Mouse (Mus musculus) limb, embryonic 13.5 days (tissue): ENCODE results near the gene Chaf1a. TPM values are rescaled to one million over a fixed set of nuclear protein-coding genes. Genes with fewer than 3 reads are reported as not detected.

Experiments
- ATAC-seq: fragments of 200-750 bp; cut with Nextera tagmentation; 2 replicates; pipeline ENCODE4 v1.8.0; 2017; ENCODE audit warnings: low read depth, moderate number of reproducible peaks, moderate TSS enrichment; ENCODE audit not compliant: low FRiP score
- H3K27ac ChIP-seq: fragments of 300-500 bp; sonication (generic); 2 replicates; pipeline ENCODE4 v1.5.1; 2015; ENCODE audit warnings: inconsistent platforms, mild to moderate bottlenecking, moderate library complexity
- H3K27me3 ChIP-seq: fragments of 300-500 bp; sonication (generic); 2 replicates; pipeline ENCODE4 v1.6.1; 2015; ENCODE audit warnings: mild to moderate bottlenecking, inconsistent platforms
- H3K36me3 ChIP-seq: fragments of 300-500 bp; sonication (generic); 2 replicates; pipeline ENCODE4 v1.6.1; 2015; ENCODE audit warnings: inconsistent platforms, mild to moderate bottlenecking, moderate library complexity
- H3K4me1 ChIP-seq: fragments of 300-500 bp; sonication (generic); 2 replicates; pipeline ENCODE4 v1.6.1; 2015; ENCODE audit warnings: inconsistent platforms
- H3K4me2 ChIP-seq: fragments of 300-500 bp; sonication (generic); replicated peaks from 2 replicates; pipeline ENCODE4 v1.6.1; 2015; ENCODE audit warnings: inconsistent platforms, mild to moderate bottlenecking, moderate library complexity
- H3K4me3 ChIP-seq: fragments of 300-500 bp; sonication (generic); 2 replicates; pipeline ENCODE4 v1.5.1; 2015; ENCODE audit warnings: moderate library complexity, mild to moderate bottlenecking, inconsistent platforms
- H3K9ac ChIP-seq: fragments of 300-500 bp; sonication (generic); 2 replicates; pipeline ENCODE4 v1.6.1; 2015; ENCODE audit warnings: mild to moderate bottlenecking, inconsistent platforms
- H3K9me3 ChIP-seq: fragments of 300-500 bp; sonication (generic); 2 replicates; pipeline ENCODE4 v1.6.1; 2016; ENCODE audit warnings: inconsistent platforms
- WGBS: fragments of 180-500 bp; shearing (Covaris S2); methylation state at CpG from one replicate; pipeline ENCODE4 v1.1.7; 2015; 5-methylcytosine and 5-hydroxymethylcytosine counted together
- polyA plus RNA-seq: library from polyadenylated mRNA; unstranded; fragments of >200 nt; fragmentation: Nextera tagmentation; extraction: Ambion mirVana; gene quantifications from 2 replicates; pipeline ENCODE4 v1.2.1, GENCODE M21; 2015

Chaf1a gene
- polyA plus RNA-seq, 1 experiment from 2014 or later: 29.0 TPM

DNA sequence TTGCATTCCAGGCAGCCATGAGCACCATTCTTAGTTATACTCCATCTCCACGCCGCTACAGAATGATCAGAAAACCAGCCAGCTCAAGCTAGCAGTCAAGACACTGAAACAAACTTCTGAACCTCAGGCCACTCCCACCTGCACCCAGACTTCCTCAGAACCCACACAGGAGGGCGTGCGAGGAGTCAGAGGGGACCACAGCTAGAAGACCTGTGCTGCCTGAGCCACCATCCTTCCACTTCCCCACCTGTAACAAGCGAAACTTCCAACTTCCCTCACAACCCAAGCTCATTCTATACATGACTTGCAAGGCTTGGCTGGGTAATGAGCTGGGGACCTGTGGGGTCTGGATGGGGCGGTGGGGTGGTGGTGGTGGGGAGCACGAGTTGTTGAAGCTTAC lies 7.4 kb upstream of the Chaf1a start:
- no peak for ATAC-seq
- no peak overlapping the region for H3K27ac ChIP-seq
- H3K4me3 ChIP-seq: no peak overlapping the region
- H3K9ac ChIP-seq: peak overlapping the region; percentile 97; the same call in 1 of the 2 replicates
- peaks cover 62% of the 10 kb centered on the region for H3K36me3 ChIP-seq
- H3K9me3 ChIP-seq: no peaks in the 10 kb centered on the region
- H3K4me1 ChIP-seq: peaks cover 35% of the 10 kb centered on the region
- H3K27me3 ChIP-seq: no peaks in the 10 kb centered on the region
- H3K4me2 ChIP-seq: no peak overlapping the region
- WGBS: 83% methylated on average over 7 of the region's 7 CpGs

DNA sequence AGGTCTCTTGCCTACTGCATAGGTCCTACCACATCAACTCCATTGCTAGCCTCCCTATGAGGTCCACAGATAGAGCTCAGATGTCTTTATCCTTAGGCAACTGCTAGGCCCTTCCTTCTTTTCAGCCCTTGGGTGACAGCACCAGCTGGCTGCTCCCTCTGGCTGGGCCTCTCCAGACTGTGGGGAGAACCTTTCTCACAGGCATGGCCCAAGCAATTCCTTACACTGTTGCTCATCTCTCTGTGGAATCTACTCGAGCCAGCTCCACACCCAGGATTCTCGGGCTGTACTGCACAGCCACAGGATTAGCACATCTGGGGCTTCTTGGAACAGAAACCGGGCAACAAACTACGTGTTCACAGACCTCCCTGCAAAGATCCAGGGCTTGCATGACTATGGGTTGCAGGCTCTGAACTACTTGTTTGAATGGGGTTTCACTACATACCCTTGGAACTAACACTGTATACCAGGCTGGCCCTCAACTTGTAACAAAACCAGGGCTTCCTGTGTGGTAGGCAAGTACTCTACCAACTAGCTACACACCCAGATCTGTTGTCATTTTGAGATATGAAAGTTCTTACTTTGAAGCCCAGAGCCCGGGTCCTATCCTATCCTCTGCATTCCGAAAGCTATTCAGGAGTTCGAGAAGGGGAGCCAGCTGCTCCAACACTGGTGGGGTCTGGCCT lies 6.1 kb upstream of the Chaf1a start:
- Histone ChIP-seq H3K4me2 (peak overlapping the region; percentile 72), H3K4me1 (peaks cover 31% of the 10 kb centered on the region), H3K4me3 (peak overlapping the region; percentile 91), H3K9ac (peak overlapping the region; percentile 97), H3K27ac (no peak overlapping the region), H3K9me3 (no peaks in the 10 kb centered on the region), H3K36me3 (peaks cover 48% of the 10 kb centered on the region), H3K27me3 (no peaks in the 10 kb centered on the region)
- no peak for ATAC-seq
- WGBS: 86% methylated on average over 7 of the region's 7 CpGs

DNA sequence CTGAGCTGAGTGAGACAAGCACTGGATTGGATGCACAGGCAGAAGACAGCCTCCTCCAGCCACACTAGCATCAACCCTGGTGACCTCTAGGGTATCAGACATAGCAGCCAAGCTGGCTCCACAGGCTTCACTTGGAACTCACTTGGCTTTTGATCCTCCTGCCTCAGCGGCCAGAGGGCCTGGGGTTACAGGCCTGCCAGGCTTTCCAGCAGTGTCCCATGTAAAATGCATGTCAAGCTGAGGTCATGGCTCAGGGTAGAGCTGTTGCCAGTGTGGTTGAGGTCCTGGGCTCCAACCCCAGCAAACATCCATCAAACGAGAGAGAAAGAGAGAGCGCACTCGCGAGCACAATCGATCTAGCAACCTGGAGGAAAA lies 5.5 kb upstream of the Chaf1a start:
- Histone ChIP-seq H3K36me3 (peaks cover 43% of the 10 kb centered on the region), H3K27me3 (no peaks in the 10 kb centered on the region), H3K9ac (peak overlapping the region; percentile 97), H3K4me2 (peak overlapping the region; percentile 72), H3K9me3 (no peaks in the 10 kb centered on the region), H3K27ac (no peak overlapping the region), H3K4me1 (peaks cover 31% of the 10 kb centered on the region), H3K4me3 (peak overlapping the region; percentile 91)
- WGBS: 82% methylated on average over 6 of the region's 6 CpGs
- no peak for ATAC-seq

DNA sequence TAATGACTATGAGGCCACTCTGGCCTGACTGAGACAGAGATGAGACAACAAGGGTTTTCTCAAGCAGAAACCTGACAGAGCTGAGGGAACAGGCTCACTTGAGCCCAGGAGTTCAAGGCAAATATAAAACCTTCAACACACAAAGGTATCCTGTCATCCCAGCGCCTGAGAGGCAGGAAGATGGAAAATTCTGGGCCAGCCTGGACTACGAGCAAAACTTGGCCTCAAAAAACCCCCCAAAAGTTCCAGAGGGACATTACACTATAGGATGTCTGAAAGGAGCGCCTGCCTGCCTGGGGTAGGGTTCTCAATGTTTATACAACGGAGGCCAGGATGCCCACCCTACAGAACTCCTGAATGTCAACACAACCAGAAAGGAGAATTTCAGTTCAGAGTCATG lies 5.0 kb upstream of the Chaf1a start:
- peak overlapping the region; percentile 97 for H3K9ac ChIP-seq
- H3K27me3 ChIP-seq: no peaks in the 10 kb centered on the region
- peak overlapping the region; percentile 72 for H3K4me2 ChIP-seq
- H3K9me3 ChIP-seq: no peaks in the 10 kb centered on the region
- H3K36me3 ChIP-seq: peaks cover 40% of the 10 kb centered on the region
- peak overlapping the region; percentile 91 for H3K4me3 ChIP-seq
- no peak for ATAC-seq
- no peak overlapping the region for H3K27ac ChIP-seq
- H3K4me1 ChIP-seq: peaks cover 31% of the 10 kb centered on the region
- 75% methylated on average over 4 of the region's 4 CpGs for WGBS

DNA sequence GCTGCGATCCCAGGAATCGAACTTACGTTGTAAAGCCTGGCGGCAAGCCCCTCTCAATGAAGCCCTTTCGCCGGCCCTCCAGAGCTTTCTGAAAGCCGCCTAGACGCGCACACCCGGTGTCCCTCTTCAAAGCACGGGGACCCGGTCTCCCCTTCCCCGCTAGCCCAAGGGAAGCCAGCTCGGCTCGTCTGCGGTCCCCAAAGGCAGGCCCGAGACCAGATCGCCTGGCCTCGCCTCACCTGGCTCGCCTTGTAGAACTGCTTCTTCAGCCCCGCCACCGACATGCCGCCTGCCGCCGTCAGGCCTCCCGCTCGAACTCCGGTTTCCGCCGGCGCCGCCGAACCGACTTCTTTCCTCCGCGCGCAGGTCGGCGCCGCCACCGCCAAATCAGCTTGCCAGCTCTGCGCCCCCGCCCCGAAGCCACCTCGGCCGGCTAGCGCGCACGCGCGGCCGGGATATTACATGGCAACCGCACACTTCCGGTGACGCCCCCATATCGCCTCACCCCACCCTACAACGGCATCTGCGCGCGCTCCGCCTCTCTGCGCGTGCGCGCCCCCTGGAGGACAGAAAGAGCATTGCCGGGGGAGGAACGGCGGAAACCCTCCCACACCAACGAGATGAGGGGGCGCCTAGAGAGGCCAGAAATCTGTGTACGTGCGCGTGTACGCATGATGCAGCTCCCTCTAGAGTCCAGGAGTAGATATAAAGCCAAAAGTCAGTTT lies 3.9 kb upstream of the Chaf1a start, which contains the start of gene Sh3gl1:
TSS of gene Sh3gl1 (minus strand) at position 460 of the 725 bp plus-strand sequence.
- peak within 1 kb of the TSS; percentile 91 for H3K4me3 ChIP-seq
- H3K9ac ChIP-seq: peak within 1 kb of the TSS; percentile 97
- H3K4me2 ChIP-seq: peak within 1 kb of the TSS; percentile 72
- no peaks in the 10 kb centered on the region for H3K27me3 ChIP-seq
- no peaks in the 10 kb centered on the region for H3K9me3 ChIP-seq
- peaks cover 38% of the 10 kb centered on the region for H3K4me1 ChIP-seq
- H3K36me3 ChIP-seq: peaks cover 28% of the 10 kb centered on the region
- ATAC-seq: peak; percentile 90
- WGBS: under 1% methylated on average over 74 of the region's 74 CpGs
- peak within 1 kb of the TSS; percentile 88 for H3K27ac ChIP-seq

DNA sequence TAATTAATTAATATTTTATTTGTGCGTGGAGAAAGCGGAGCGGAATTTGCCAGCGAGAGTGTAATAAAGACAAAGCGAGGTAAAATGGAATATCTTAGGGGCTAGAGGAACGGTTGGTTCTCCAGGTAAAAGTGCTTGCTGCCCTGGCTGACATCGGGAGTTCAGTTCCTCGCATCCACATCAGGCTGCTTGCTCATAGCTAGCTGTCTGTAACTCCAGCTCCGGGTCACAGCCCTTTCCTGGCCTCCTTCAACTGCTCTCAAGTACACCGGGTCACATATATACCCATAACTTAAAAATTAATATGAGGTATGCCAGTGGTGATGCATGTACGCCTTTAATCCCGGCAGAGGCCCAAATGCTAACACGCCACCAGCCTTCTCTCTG lies 3.3 kb upstream of the Chaf1a start:
- no peak overlapping the region for H3K27ac ChIP-seq
- H3K9ac ChIP-seq: peak overlapping the region; percentile 57
- H3K27me3 ChIP-seq: no peaks in the 10 kb centered on the region
- ATAC-seq: peak; percentile 16; the same call in 1 of the 2 replicates
- H3K4me2 ChIP-seq: peak overlapping the region; percentile 57
- peak overlapping the region; percentile 91 for H3K4me3 ChIP-seq
- WGBS: 39% methylated on average over 13 of the region's 13 CpGs
- no peaks in the 10 kb centered on the region for H3K9me3 ChIP-seq
- peaks cover 25% of the 10 kb centered on the region for H3K36me3 ChIP-seq
- peaks cover 43% of the 10 kb centered on the region for H3K4me1 ChIP-seq

DNA sequence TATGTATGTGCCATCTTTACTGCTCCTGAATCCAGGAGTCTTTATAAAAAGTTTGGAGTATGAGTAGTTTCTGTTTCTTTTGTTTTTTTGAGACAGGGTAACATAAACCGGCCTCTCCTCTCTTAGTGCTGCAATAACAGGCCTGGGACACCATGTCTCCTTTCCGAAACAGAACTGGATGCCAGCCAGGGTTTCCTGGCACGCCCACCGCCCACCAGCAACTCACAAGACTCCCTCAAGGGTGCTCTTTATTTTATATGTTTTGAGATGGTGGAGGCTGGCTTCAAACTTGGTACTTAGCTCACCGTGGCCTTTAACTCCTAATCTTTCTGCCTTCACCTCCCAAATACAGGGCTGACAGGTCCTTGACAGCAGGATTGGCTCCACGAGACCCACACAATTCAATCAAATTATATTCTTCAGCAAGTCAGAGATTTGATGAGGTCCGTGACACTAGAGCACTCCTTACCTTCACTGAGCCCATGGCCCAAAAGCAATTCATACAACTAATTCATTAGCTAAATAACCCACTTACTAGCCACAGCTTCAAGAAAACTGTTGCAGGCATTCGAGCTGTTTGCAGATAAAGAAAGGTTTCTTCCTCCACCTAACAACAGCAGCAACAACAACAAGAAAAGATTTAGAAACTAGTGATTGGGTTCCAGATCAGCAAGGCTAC lies 1.5 kb upstream of the Chaf1a start:
- Histone ChIP-seq H3K4me1 (peaks cover 42% of the 10 kb centered on the region), H3K36me3 (peaks cover 16% of the 10 kb centered on the region), H3K9me3 (no peaks in the 10 kb centered on the region), H3K27me3 (no peaks in the 10 kb centered on the region), H3K27ac (no peak overlapping the region), H3K9ac (no peak overlapping the region), H3K4me3 (no peak overlapping the region), H3K4me2 (no peak overlapping the region)
- 84% methylated on average over 8 of the region's 8 CpGs for WGBS
- no peak for ATAC-seq

DNA sequence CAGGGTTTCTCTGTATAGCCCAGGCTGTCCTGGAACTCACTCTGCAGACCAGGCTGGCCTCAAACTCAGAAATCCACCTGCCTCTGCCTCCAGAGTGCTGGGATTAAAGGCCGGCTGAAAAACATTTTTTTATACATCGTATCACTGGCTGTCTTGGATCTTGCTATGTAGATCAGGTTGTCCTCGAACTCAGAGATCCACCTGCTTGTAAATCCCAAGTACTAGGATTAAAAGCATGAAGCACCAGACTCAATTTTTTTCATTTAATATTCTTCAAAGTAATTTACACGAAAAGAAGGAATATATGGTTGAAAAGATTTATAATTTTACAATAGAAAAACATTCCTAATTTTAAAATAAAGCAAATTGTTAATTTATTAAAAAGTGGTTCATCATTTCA lies 894 bp upstream of the Chaf1a start:
- Histone ChIP-seq H3K4me2 (peak overlapping the region; percentile 84), H3K4me1 (peaks cover 36% of the 10 kb centered on the region), H3K9ac (no peak overlapping the region), H3K27me3 (no peaks in the 10 kb centered on the region), H3K4me3 (peak overlapping the region; percentile 83; the same call in 1 of the 2 replicates), H3K9me3 (no peaks in the 10 kb centered on the region), H3K36me3 (peaks cover 16% of the 10 kb centered on the region), H3K27ac (no peak overlapping the region)
- 74% methylated on average over 4 of the region's 4 CpGs for WGBS
- no peak for ATAC-seq

DNA sequence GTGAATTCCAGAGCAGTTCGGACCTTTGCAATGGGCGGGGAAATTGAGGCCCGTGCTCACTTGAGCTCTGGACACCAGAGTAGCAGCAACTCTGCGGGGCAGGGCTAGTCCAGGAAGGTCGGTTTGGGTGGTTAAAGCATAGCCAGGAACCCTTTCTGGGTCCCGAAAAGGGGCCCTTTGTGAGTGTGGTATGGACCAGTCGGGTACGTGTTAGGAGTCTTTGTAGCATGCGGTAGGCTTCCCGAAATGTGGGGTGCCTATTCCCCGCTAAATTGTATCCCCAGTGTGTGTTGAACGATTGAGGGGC lies 571 bp downstream of the Chaf1a start:
- 2% methylated on average over 12 of the region's 12 CpGs for WGBS
- H3K9me3 ChIP-seq: no peaks in the 10 kb centered on the region
- no peaks in the 10 kb centered on the region for H3K27me3 ChIP-seq
- peaks cover 27% of the 10 kb centered on the region for H3K4me1 ChIP-seq
- H3K9ac ChIP-seq: peak overlapping the region; percentile 91
- peaks cover 24% of the 10 kb centered on the region for H3K36me3 ChIP-seq
- H3K27ac ChIP-seq: peak overlapping the region; percentile 74; the same call in 1 of the 2 replicates
- ATAC-seq: no peak
- peak overlapping the region; percentile 83 for H3K4me3 ChIP-seq
- H3K4me2 ChIP-seq: peak overlapping the region; percentile 84

DNA sequence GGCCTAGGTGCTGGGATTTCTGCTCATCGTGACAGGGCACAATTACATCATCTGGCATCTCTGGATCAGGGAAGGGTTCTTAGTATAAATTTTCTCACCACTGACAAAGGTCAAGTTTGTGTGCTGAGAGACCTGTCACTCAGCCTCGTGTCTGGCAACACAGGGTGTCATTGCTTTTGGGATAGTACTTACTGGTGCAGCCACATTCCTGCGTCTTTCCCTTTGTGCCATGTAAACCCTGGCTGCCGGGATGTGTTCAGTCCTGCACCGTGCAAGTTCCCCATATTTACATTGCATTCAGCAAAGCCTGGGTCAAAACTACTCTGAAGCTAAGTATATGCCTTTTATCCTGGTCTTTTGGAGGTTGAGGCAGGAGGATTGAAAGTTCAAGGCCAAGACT lies 11.1 kb downstream of the Chaf1a start:
- no peak overlapping the region for H3K9ac ChIP-seq
- no peaks in the 10 kb centered on the region for H3K4me1 ChIP-seq
- peaks cover 88% of the 10 kb centered on the region for H3K36me3 ChIP-seq
- H3K4me3 ChIP-seq: no peak overlapping the region
- H3K9me3 ChIP-seq: no peaks in the 10 kb centered on the region
- no peaks in the 10 kb centered on the region for H3K27me3 ChIP-seq
- 93% methylated on average over 5 of the region's 5 CpGs for WGBS
- ATAC-seq: no peak
- no peak overlapping the region for H3K4me2 ChIP-seq
- H3K27ac ChIP-seq: no peak overlapping the region

DNA sequence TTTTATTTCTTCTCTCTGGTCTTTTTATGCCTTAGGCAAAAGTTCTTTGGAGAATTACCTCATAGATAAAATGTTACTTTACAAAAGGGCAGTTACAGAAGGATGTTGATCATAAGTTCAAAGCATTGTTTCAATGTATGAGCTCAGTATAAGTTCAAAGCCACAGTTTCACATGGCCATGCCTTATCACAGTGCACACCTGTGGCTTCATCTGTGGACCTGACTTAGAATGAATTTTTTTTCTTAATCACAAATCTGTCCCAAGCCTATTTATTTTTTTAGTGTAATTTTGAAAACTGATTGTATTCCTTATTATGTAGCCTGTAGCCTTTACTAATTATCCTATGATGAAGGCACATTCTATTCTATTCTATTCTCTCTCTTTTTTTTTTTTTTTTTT lies 14.7 kb downstream of the Chaf1a start:
- H3K36me3 ChIP-seq: peaks cover 87% of the 10 kb centered on the region
- ATAC-seq: no peak
- H3K27ac ChIP-seq: no peak overlapping the region

DNA sequence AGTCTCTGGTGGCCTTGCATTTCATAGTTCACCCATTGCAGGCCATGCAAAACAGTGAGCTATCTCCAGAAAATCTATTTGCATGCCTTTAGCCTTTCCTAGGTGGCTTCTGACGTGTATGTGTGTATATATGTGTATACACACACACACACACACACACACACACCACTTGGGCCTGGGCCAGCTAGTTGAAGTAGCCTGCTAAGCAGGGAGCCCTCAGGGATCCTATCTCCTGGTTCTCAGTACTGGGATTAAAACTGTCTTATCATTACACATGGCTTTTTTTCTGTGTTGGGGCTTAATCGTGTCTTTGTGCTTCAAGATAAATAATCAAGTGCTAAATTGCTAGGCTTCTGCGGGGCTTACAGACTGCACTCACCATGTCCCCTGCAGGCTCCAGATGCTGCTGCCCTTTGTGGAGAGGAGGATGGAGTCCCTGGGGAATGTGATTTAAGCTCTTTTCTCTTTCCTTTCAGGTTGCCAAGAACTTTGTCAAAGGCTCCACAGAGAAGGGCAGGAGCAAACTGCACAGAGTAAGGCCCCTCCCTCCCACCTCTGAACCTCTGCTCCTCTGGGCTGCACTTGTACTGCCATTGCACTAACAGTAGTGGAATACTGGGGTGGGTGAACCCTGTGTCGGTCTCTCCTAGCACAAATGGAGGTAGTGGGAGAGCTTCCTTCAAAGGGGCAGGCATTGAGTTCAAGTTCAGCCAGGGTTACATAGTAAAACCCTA lies 15.9 kb downstream of the Chaf1a start:
- ATAC-seq: no peak
- 88% methylated on average over 4 of the region's 4 CpGs for WGBS
- Histone ChIP-seq H3K36me3 (peaks cover 87% of the 10 kb centered on the region), H3K9me3 (no peaks in the 10 kb centered on the region), H3K27me3 (no peaks in the 10 kb centered on the region), H3K4me3 (no peak overlapping the region), H3K27ac (no peak overlapping the region), H3K4me2 (no peak overlapping the region), H3K9ac (no peak overlapping the region), H3K4me1 (no peaks in the 10 kb centered on the region)

More for the DNA sequence above, 14.7 kb downstream of the Chaf1a start:
- Histone ChIP-seq H3K9ac (no peak overlapping the region), H3K9me3 (no peaks in the 10 kb centered on the region), H3K4me1 (no peaks in the 10 kb centered on the region), H3K27me3 (no peaks in the 10 kb centered on the region), H3K4me3 (no peak overlapping the region), H3K4me2 (no peak overlapping the region)
